Mouse (Mus musculus) intestine, postnatal 0 days (tissue): ENCODE results near the gene Prdm11. TPM values are rescaled to one million over a fixed set of nuclear protein-coding genes. Genes with fewer than 3 reads are reported as not detected.

Source experiments
- ATAC-seq: fragments of 200-750 bp; cut with Nextera tagmentation; 2 replicates; pipeline ENCODE4 v1.8.0; 2017; ENCODE audit warnings: mild to moderate bottlenecking, moderate TSS enrichment, moderate library complexity
- H3K27ac ChIP-seq: fragments of 300-500 bp; sonication (generic); 2 replicates; pipeline ENCODE4 v1.5.1; 2014; ENCODE audit warnings: mild to moderate bottlenecking, low read depth, low read length, moderate library complexity
- H3K27me3 ChIP-seq: fragments of 300-500 bp; sonication (generic); replicated peaks from 2 replicates; pipeline ENCODE4 v1.6.1; 2014; ENCODE audit warnings: low read length, mixed read lengths; ENCODE audit not compliant: control insufficient read depth, insufficient read depth
- H3K36me3 ChIP-seq: fragments of 300-500 bp; sonication (generic); 2 replicates; pipeline ENCODE4 v1.6.1; 2014; ENCODE audit warnings: mild to moderate bottlenecking, moderate library complexity; ENCODE audit not compliant: control insufficient read depth, insufficient read depth
- H3K4me1 ChIP-seq: fragments of 300-500 bp; sonication (generic); replicated peaks from 2 replicates; pipeline ENCODE4 v1.6.1; 2014; ENCODE audit warnings: antibody characterized with exemption, low read length, mixed read lengths; ENCODE audit not compliant: control insufficient read depth, insufficient read depth
- H3K4me2 ChIP-seq: fragments of 300-500 bp; sonication (generic); replicated peaks from 2 replicates; pipeline ENCODE4 v1.6.1; 2014; ENCODE audit warnings: low read depth, mild to moderate bottlenecking, moderate library complexity
- H3K4me3 ChIP-seq: fragments of 300-500 bp; sonication (generic); 2 replicates; pipeline ENCODE4 v1.5.1; 2014; ENCODE audit warnings: low read depth, low read length
- H3K9ac ChIP-seq: fragments of 300-500 bp; sonication (generic); 2 replicates; pipeline ENCODE4 v1.6.1; 2014; ENCODE audit warnings: mild to moderate bottlenecking, low read depth, low read length
- H3K9me3 ChIP-seq: fragments of 300-500 bp; sonication (generic); 2 replicates; pipeline ENCODE4 v1.6.1; 2016; ENCODE audit warnings: mixed run types; ENCODE audit not compliant: control insufficient read depth
- CTCF ChIP-seq: sonication (generic); IDR thresholded peaks from 2 replicates; pipeline ENCODE4 v1.5.1; 2016; ENCODE audit warnings: low read depth, mild to moderate bottlenecking, control low read depth, antibody characterized with exemption, moderate library complexity
- WGBS: fragments of 180-500 bp; shearing (Covaris S2); extraction: QIAGEN DNeasy Blood & Tissue Kit; methylation state at CpG from one replicate; pipeline ENCODE4 v1.1.7; 2014; 5-methylcytosine and 5-hydroxymethylcytosine counted together
- polyA plus RNA-seq: library from polyadenylated mRNA; unstranded; fragments of >200 nt; fragmentation: Nextera tagmentation; extraction: Ambion mirVana; gene quantifications from 2 replicates; pipeline ENCODE4 v1.2.1, GENCODE M21; 2015

Prdm11 gene
- polyA plus RNA-seq, 1 experiment from 2014 or later: 2.3 TPM

DNA sequence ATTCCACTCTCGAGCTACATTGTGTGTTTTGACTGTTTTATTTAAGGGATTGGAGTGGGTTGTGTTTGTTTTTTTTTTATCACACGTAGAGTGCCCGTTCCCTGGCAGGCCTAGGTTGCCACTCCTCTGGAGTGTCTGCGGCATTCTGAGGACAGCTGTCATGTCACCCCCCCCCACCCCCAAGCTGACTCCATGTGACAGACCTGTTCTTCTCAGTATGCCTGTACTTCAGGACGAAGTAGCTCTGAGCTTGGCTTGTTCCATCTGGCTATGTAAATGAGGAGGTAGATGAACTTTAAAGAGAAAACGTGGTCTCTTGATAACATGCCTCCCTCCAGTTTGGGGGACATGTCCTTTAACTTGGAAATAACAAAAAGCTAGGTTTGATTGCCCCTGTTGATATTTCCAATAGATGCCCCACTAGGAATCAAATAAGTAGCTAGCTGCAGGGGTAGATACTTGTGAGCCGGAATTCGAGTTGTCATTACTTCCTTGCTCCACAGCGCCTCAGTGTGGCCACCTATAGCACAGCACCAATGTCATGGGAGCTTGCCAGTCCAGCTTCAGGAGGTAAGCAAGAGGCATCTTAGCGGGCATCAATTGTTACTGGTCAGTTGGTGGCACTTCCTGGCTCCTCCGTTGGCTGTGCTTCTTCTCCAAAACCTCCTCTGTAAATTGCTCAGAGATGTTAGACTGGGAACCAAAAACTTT is 91.4 kb downstream of the Prdm11 start:
- no peak overlapping the region for H3K4me3 ChIP-seq
- no peak for ATAC-seq
- no peak overlapping the region for H3K27ac ChIP-seq
- H3K4me2 ChIP-seq: no peak overlapping the region
- TF ChIP-seq CTCF: peak; percentile 88
- WGBS: 45% methylated on average over 11 of the region's 11 CpGs
- H3K9me3 ChIP-seq: no peaks in the 10 kb centered on the region
- no peaks in the 10 kb centered on the region for H3K4me1 ChIP-seq
- no peaks in the 10 kb centered on the region for H3K27me3 ChIP-seq
- H3K9ac ChIP-seq: no peak overlapping the region
- H3K36me3 ChIP-seq: no peaks in the 10 kb centered on the region

DNA sequence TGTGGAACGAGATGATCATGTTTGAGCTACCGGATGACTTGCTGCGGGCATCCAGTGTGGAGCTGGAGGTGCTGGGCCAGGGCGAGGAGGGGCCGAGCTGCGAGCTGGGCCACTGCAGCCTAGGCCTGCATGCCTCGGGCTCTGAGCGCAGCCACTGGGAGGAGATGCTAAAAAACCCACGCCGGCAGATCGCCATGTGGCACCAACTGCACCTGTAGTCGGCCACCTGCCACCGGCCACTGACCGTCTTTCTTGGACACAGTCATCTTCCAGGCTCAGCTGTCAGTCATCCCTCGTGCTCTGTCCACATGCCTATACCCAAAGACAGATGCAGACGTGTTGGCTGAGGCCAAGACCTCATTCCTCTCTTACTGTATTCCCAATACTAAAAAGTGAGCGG is 92.5 kb downstream of the Prdm11 start:
- no peaks in the 10 kb centered on the region for H3K4me1 ChIP-seq
- 93% methylated on average over 17 of the region's 17 CpGs for whole genome bisulfite sequencing
- no peaks in the 10 kb centered on the region for H3K27me3 ChIP-seq
- no peak overlapping the region for H3K4me2 ChIP-seq
- H3K4me3 ChIP-seq: no peak overlapping the region
- no peak for ATAC-seq
- H3K36me3 ChIP-seq: no peaks in the 10 kb centered on the region
- H3K9me3 ChIP-seq: no peaks in the 10 kb centered on the region
- no peak overlapping the region for H3K27ac ChIP-seq
- no peak overlapping the region for H3K9ac ChIP-seq
- TF ChIP-seq CTCF: no peak

DNA sequence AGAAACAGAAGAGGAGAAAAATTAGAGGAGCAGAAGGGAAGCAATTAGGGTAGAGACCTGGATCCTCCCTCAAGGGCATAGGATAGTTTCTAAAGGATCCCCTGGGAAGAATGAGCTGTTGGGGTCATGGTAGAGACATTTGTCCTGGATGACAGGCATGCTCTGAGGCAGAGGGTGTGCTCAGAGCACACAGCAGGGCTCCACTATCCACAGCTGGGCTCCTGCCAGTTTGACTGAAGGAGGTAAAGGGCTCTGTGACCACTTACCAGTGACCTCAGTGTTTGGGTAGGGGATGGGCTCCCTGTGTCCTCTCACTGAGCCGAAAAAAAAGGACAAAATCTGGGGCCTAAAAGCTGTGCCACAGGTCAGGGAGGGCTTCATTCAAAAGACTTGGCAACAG is 96.4 kb downstream of the Prdm11 start:
- no peaks in the 10 kb centered on the region for H3K9me3 ChIP-seq
- WGBS: 46% methylated on average over 1 of the region's 1 CpGs
- H3K27me3 ChIP-seq: no peaks in the 10 kb centered on the region
- H3K4me3 ChIP-seq: no peak overlapping the region
- H3K36me3 ChIP-seq: no peaks in the 10 kb centered on the region
- H3K4me1 ChIP-seq: no peaks in the 10 kb centered on the region
- no peak overlapping the region for H3K27ac ChIP-seq
- H3K9ac ChIP-seq: no peak overlapping the region
- no peak overlapping the region for H3K4me2 ChIP-seq
- ATAC-seq: no peak
- TF ChIP-seq CTCF: no peak

DNA sequence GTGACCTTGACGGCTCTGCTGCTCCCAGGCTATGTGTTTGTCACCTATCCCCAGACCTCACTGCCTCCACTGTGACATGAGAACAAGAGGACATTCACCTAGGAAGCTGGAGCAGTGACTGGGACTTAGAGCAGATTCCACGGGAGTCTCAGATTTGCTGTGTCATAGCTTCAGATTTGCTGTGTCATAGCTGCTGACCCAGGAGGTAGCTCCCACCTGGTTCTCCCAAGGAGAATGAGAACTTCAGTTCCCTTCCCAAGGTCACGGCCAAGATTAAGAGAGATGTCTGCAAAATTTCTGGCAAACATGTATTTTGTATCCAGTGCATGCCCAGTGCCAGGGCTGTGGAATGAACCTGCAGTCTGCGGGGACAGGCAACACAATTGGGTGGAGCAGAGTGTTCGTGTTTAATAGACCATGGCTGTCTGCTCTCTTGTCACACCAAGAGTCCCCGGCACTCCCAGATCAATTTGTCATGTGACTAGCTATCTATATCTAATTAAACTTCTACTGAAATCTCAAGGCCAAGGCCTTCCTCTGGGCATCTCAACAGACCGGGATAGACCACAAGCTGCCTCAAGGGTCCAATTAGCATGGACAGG is 97.2 kb downstream of the Prdm11 start:
- 59% methylated on average over 7 of the region's 7 CpGs for WGBS
- H3K9me3 ChIP-seq: no peaks in the 10 kb centered on the region
- H3K4me3 ChIP-seq: no peak overlapping the region
- no peaks in the 10 kb centered on the region for H3K36me3 ChIP-seq
- no peak for ATAC-seq
- no peaks in the 10 kb centered on the region for H3K27me3 ChIP-seq
- H3K27ac ChIP-seq: no peak overlapping the region
- H3K9ac ChIP-seq: no peak overlapping the region
- H3K4me2 ChIP-seq: no peak overlapping the region
- TF ChIP-seq CTCF: no peak
- no peaks in the 10 kb centered on the region for H3K4me1 ChIP-seq

DNA sequence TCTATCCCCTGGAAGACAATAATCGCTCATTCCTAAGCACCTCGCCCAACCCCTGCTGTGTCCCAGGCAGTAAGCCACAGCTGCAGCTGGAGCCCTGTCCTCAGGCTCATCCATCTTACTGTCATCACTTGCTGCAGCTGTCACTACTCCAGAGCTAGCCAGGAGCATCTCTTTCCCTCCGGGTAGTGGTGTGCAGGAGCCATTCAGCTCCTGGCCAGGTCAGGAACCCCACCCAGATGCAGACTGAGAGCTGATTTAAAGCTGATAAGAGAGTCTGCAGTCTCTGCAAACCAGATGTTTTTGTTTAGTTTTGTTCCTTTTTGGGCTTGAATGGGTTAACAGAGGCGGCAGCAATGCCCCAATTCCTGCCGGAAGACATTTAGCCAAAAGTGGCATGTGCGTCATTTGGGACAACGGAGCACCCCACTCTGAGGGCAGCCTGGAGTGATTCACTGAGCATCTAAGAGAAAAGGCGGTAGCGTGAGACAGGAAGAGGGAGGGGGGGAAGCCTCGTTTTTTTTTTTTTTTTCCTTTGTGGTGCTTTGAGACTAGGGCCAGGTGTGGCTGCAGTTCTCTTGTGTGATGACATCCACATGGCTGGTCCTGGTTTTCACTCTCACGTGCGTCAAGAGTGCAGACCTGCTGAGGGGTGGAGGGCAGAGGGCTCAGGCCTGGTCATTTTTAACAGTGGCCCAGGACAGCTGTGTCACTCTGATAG is 97.8 kb downstream of the Prdm11 start:
- no peak overlapping the region for H3K27ac ChIP-seq
- no peak overlapping the region for H3K4me2 ChIP-seq
- H3K9me3 ChIP-seq: no peaks in the 10 kb centered on the region
- H3K4me3 ChIP-seq: no peak overlapping the region
- no peak for ATAC-seq
- no peaks in the 10 kb centered on the region for H3K36me3 ChIP-seq
- no peaks in the 10 kb centered on the region for H3K4me1 ChIP-seq
- WGBS: 14% methylated on average over 12 of the region's 12 CpGs
- TF ChIP-seq CTCF: no peak
- H3K27me3 ChIP-seq: no peaks in the 10 kb centered on the region
- no peak overlapping the region for H3K9ac ChIP-seq

DNA sequence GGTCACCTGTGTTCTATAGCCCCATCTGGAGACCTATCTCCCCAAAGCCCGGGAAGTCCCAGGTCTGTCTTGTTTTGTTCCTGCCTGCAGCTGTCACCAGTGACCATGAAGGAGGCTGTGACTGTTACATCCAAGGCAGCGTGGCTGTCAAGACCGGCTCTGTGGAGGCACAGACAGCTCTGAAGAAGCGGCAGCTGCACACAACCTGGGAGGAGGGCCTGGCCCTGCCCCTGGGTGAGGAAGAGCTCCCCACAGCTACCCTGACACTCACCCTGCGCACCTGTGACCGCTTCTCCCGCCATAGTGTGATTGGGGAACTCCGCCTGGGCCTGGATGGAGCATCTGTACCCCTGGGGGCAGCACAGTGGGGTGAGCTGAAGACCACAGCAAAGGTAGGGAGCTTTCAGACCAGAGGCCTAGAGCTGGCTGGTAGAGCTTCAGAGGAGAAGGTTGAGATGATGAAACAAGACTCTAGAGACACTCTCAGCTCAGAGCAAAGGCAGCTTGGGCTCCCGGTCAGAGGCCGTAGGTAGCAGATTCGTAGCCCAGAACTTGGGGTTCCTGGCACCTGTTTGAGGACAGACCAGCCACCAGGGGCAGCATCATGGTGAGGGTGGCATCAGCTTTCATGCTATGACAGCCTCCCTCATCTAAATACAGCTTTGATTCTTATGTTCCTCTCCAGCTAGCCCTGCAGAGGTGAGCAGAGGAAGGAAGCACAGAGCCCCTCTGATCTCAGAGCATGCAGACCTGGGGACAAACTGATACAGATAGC is 100.0 kb downstream of the Prdm11 start:
- no peak overlapping the region for H3K9ac ChIP-seq
- ATAC-seq: no peak
- 92% methylated on average over 11 of the region's 11 CpGs for WGBS
- no peaks in the 10 kb centered on the region for H3K4me1 ChIP-seq
- H3K27ac ChIP-seq: no peak overlapping the region
- H3K4me2 ChIP-seq: no peak overlapping the region
- H3K27me3 ChIP-seq: no peaks in the 10 kb centered on the region
- H3K36me3 ChIP-seq: no peaks in the 10 kb centered on the region
- H3K9me3 ChIP-seq: no peaks in the 10 kb centered on the region
- TF ChIP-seq CTCF: no peak
- no peak overlapping the region for H3K4me3 ChIP-seq
